Mouse (Mus musculus) ES-Bruce4 (cell line): ENCODE data around the gene Fancl. TPM values are rescaled to one million over a fixed set of nuclear protein-coding genes. Genes with fewer than 3 reads are reported as not detected.
A peak's percentile ranks its signal among the peaks of the same experiment; 100 is the strongest.

ENCODE experiments used
- H3K27ac ChIP-seq: 2 replicates; pipeline ENCODE4 v1.5.1; 2012; ENCODE audit warnings: low read length, inconsistent platforms; ENCODE audit not compliant: insufficient read depth
- H3K27me3 ChIP-seq: 2 replicates; pipeline ENCODE4 v1.6.1; 2012; ENCODE audit warnings: mild to moderate bottlenecking, low read length, inconsistent platforms; ENCODE audit not compliant: control insufficient read depth, poor library complexity, insufficient read depth, severe bottlenecking
- H3K36me3 ChIP-seq: 2 replicates; pipeline ENCODE4 v1.6.1; 2012; ENCODE audit warnings: inconsistent platforms, mild to moderate bottlenecking, low read length, moderate library complexity; ENCODE audit not compliant: control insufficient read depth, poor library complexity, insufficient read depth, severe bottlenecking
- H3K4me1 ChIP-seq: one replicate; pipeline ENCODE4 v1.8.1; 2011; ENCODE audit warnings: low read length; ENCODE audit not compliant: control insufficient read depth, insufficient read depth
- H3K4me3 ChIP-seq: 2 replicates; pipeline ENCODE4 v1.5.1; 2011; ENCODE audit warnings: low read depth, mild to moderate bottlenecking, low read length
- H3K9ac ChIP-seq: 2 replicates; pipeline ENCODE4 v1.6.1; 2012; ENCODE audit warnings: low read depth, mild to moderate bottlenecking, inconsistent platforms; ENCODE audit not compliant: poor library complexity, severe bottlenecking
- H3K9me3 ChIP-seq: replicated peaks from 2 replicates; pipeline ENCODE4 v1.6.1; 2012; ENCODE audit warnings: mild to moderate bottlenecking, low read length, inconsistent platforms; ENCODE audit not compliant: control insufficient read depth, poor library complexity, insufficient read depth, severe bottlenecking
- CTCF ChIP-seq: IDR thresholded peaks from one replicate; pipeline ENCODE4 v1.8.1; 2011; ENCODE audit warnings: low read depth, low read length
- EP300 ChIP-seq: IDR thresholded peaks from 2 replicates; pipeline ENCODE4 v1.6.1; 2011; ENCODE audit warnings: low read depth, low read length; ENCODE audit not compliant: insufficient read depth
- POLR2A ChIP-seq: IDR thresholded peaks from one replicate; pipeline ENCODE4 v1.8.1; 2011; ENCODE audit warnings: low read length; ENCODE audit not compliant: insufficient read depth
- polyA plus RNA-seq: library from polyadenylated mRNA; stranded (reverse); fragments of >200 nt; gene quantifications from 2 replicates; pipeline ENCODE4 v1.2.4, GENCODE M21; 2011; ENCODE audit warnings: low read depth; ENCODE audit not compliant: missing spikeins, insufficient read depth, insufficient read length

Fancl gene
- polyA plus RNA-seq, 1 experiment, result 36.4 TPM

DNA sequence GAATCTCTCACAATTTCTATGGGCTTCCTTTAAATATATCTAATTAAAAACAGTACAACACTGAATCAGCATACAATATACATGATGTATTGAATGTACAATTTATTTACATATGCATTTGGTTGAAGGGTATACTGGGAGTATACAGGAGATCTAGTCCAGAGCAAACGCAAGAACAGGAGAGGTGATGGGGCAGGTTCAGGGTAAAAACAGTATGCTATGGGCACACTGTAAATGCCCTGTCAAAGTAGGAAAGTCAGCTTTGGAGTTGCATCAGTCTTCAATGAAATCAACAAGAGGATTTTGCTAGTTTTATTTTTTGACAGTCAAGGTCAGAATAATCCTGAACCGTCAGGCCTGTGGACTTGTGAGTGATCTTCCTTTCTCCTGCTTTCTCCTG lies 743 bp downstream of the Fancl start:
- no peaks in the 10 kb centered on the region for H3K9me3 ChIP-seq
- H3K4me3 ChIP-seq, result peak overlapping the region; percentile 87
- no peaks in the 10 kb centered on the region for H3K27me3 ChIP-seq
- peak overlapping the region; percentile 60 for H3K27ac ChIP-seq
- H3K4me1 ChIP-seq, result no peaks in the 10 kb centered on the region
- TF ChIP-seq EP300 (no peak), CTCF (no peak), POLR2A (no peak)
- H3K36me3 ChIP-seq, result no peaks in the 10 kb centered on the region
- H3K9ac ChIP-seq, result peak overlapping the region; percentile 65

GRCm38 (mm10) chr11:26387087-26387611 lies 1.2 kb downstream of the Fancl start:
- TF ChIP-seq POLR2A (no peak), EP300 (no peak), CTCF (no peak)
- Histone ChIP-seq H3K27ac (peak overlapping the region; percentile 60), H3K27me3 (no peaks in the 10 kb centered on the region), H3K9ac (peak overlapping the region; percentile 65), H3K4me1 (no peaks in the 10 kb centered on the region), H3K36me3 (no peaks in the 10 kb centered on the region), H3K9me3 (no peaks in the 10 kb centered on the region), H3K4me3 (peak overlapping the region; percentile 87)

- H3K36me3 ChIP-seq, result no peaks in the 10 kb centered on the region; the same call in 1 of the 2 replicates
- H3K27ac ChIP-seq, result no peak overlapping the region
- H3K9ac ChIP-seq, result no peak overlapping the region
- no peaks in the 10 kb centered on the region for H3K4me1 ChIP-seq
- no peaks in the 10 kb centered on the region for H3K9me3 ChIP-seq
- TF ChIP-seq POLR2A (no peak), CTCF (no peak), EP300 (no peak)
- no peaks in the 10 kb centered on the region for H3K27me3 ChIP-seq
- no peak overlapping the region for H3K4me3 ChIP-seq
Observed at GRCm38 (mm10) chr11:26395561-26395960, 9.6 kb downstream of the Fancl start.

GRCm38 (mm10) chr11:26412972-26413371 lies 27.0 kb downstream of the Fancl start:
- Histone ChIP-seq H3K4me1 (no peaks in the 10 kb centered on the region), H3K36me3 (no peaks in the 10 kb centered on the region), H3K9ac (no peak overlapping the region), H3K4me3 (no peak overlapping the region), H3K27ac (no peak overlapping the region), H3K27me3 (no peaks in the 10 kb centered on the region), H3K9me3 (no peaks in the 10 kb centered on the region)
- TF ChIP-seq EP300, result no peak

- H3K36me3 ChIP-seq, result no peaks in the 10 kb centered on the region; the same call in 1 of the 2 replicates
- no peak overlapping the region for H3K27ac ChIP-seq
- no peaks in the 10 kb centered on the region for H3K9me3 ChIP-seq
- H3K27me3 ChIP-seq, result no peaks in the 10 kb centered on the region
- no peak overlapping the region for H3K4me3 ChIP-seq
- TF ChIP-seq CTCF (no peak), EP300 (no peak), POLR2A (no peak)
- H3K9ac ChIP-seq, result no peak overlapping the region
- H3K4me1 ChIP-seq, result no peaks in the 10 kb centered on the region
Observed at GRCm38 (mm10) chr11:26421472-26421871, 35.5 kb downstream of the Fancl start.

- H3K4me1 ChIP-seq, result no peaks in the 10 kb centered on the region
- H3K9me3 ChIP-seq, result no peaks in the 10 kb centered on the region
- no peaks in the 10 kb centered on the region for H3K27me3 ChIP-seq
- no peak overlapping the region for H3K27ac ChIP-seq
- no peak overlapping the region for H3K9ac ChIP-seq
- H3K36me3 ChIP-seq, result no peaks in the 10 kb centered on the region
- TF ChIP-seq CTCF (no peak), EP300 (no peak), POLR2A (no peak)
- no peak overlapping the region for H3K4me3 ChIP-seq
Observed at GRCm38 (mm10) chr11:26434229-26434628, 48.3 kb downstream of the Fancl start.
